Mouse (Mus musculus): ENCODE data around the gene Tnxb.
"Not testable (repeated sequence)": the region's sequence is repeated elsewhere in the genome, so short reads cannot be mapped to it uniquely, and the experiment has no call there.

The Tnxb gene

DNA sequence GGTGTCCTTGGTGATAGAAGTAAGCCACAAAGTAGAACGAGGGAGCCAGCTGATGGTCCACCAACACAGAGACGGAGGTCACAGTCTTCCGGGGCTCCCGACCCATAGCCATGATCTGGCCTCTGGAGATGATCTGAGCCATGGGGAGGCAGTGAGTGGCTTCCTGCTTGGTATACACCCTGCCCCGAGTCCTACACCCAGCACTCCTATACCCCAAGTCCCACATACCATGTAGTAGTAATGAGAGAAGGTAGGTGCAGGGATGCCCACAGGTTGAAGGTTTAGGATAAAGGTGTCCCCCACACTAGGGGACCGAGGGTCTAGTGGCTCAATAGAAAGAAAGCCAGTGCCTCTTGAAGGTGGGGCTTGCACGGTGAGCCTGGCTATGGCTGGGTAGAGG lies 69.4 kb downstream of the Tnxb start:
- DNase-seq (ENCODE audit: low spot score) = not testable (repeated sequence)

DNA sequence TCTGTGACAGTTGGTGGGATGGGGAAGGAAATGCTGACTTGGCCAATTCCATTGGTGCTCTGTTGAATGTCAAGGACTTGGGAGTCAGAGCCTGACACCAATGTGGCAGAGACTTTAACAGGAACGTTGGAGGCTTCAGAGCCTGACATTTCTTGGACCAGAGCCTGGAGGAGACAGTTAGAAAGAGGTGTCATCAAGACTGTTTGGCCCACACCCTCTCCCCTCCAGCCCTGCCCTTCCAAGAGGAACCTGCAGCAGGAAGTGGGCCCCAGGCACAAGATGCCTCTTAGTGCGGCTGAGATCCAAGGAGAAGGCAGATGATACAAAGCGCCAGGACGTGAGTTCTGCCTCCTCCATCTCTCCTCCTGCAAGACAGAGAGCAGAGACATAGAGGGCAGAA lies 69.9 kb downstream of the Tnxb start:
- no peak for DNase-seq (ENCODE audit: low spot score)

DNA sequence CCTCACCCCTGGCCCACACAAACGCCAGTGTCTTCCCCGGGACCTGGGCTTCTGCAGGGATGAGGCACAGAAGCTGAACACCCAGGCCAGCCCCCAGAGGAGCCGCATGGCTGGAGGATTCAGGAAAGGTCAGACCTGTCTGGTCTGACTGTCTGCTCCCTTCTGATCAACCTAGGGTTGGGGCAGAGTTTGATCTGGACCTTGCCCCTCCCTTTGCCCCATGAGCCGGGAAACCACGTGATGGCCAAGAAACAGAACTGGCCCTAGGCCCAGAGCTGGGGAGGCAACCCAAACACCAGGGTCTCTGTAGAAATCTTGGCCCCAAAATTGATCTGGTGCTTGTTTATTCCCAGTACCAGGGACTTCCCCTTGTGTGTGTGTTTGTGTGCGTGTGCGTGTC lies 73.4 kb downstream of the Tnxb start, which contains the start of gene C4b:
C4b (minus strand) TSS at position 164 of the 400 bp plus-strand sequence.
- DNase-seq (ENCODE audit: low spot score) = no peak

DNA sequence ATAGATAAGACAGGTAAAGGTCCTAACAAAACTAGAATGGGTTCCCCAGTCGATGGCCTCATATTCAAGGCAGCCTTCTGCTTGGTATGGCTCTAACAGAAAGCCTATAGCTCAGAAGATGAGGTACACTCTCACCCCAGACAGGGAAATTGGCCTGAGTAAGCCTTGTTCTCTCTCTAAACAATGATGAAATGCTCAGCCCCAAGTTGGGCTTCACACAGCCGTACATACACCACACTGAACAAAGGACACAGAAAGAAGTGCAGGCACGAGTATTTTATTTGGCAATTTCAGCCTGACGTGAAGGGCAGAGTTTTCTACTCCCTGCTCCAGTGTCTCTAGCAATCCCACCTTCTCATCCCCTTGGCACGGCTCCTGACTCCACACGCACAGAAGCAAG lies 73.9 kb downstream of the Tnxb start:
- no peak for DNase-seq (ENCODE audit: low spot score)

DNA sequence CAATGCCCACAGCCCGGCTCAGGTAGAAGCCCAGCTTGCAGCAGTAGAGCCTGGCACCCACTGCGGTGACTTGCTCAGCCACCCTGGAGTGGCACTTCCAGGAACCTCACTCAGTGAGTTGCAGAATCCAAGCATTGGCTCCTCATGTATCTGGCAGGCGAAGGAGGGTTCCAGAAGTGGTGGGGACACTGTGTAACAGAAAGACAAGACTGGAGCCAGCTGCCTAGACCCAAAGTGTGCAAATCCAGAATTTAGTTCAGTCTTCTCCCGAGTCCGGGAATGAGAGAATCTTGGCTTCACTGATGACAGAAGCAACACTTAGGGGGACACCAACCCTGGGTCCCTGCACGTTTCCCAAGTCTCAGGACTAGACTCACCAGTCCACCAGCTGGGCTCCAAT lies 74.3 kb downstream of the Tnxb start:
- not testable (repeated sequence) for DNase-seq (ENCODE audit: low spot score)

DNA sequence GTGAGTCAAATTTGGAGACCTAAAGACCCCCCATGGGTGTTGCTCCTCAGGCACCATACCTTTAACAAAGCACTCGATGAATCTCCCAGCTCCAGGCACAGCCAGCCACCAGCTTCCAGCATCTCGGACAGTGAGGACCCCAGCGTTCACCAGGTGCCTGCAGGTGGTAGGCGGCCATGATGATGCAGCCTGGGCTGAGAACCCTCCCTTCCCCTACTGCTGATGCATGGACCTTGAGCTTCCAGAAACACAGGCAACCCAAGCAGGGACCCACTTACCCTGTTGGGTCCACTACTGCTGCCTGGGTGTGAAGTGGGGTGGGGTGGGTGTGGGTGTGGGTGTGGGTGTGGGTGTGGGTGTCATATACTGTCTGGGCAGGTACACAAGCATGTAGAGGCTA lies 74.8 kb downstream of the Tnxb start:
- DNase-seq (ENCODE audit: low spot score) = not testable (repeated sequence)

DNA sequence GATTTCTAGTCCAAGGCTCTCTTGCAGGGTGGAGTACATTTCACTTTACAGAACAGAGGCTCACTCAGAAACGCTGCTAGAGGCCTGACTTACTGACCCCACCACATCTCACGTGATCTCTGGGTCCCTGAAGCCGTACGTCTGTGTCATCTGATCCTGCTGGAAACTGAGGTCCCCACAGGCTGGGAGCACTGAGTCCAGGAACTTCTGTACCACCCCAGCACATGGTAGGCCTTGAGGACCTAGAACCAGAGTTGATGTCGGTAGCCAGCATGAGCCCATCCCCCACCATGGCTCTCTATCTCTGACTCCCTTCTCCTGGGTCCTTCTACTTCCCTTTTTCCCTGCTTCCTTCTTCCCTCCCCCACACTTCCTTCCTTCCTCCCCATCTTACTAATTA lies 76.2 kb downstream of the Tnxb start:
- DNase-seq (ENCODE audit: low spot score) = no peak

DNA sequence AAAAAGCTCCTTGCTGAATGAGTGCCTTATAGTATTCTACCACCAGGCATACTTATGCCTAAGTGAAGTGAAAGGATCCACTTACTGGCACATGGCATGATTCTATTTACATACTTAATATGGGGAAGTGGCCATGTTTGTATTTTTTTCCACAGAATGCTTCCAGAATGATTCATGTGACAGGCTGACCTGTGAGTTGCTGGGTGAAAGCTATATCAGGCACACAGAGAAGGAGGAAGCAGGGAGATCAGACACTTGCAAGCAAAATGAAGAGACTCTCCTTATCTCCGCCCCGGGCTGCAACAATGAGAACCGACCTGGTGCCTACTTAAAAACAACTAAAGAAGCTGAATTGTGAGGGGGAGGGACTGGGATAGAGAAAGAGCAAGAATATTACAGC lies 91.1 kb downstream of the Tnxb start:
- DNase-seq (ENCODE audit: low spot score) = no peak

All from urinary bladder, postnatal 10 days (tissue).